8 mouse cellular contexts compared by ENCODE assay signal in the genomic region with DNA sequence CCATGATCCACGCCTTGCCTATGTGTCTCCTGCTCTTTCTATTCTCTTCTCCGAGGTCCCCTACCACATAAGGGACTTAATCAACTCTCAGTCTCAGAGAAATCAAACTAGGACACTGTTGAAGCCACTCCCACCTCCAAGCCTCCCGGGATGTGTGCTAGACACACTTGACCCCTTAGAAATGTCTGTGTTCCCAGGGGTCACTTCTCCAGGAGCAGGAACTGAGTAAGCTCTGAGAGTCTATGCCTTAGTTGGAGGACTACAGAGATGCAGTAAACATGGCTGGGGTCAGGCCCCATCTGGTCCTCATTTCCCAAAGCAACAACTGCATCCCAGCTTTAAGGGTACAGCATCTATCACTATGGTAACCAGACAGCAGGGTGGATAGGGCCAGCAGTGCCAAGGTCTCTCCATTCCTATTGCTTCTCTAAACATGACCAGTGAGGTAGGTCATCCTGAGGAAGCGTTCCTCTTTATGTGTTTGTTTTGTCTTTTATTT. TPM values are rescaled to one million over a fixed set of nuclear protein-coding genes. Genes with fewer than 3 reads are reported as not detected.
DNase-seq lines count a peak whose midpoint lies in the region; ATAC-seq and TF ChIP-seq lines count a peak whose summit lies in the region.
"Had no signal": no experiment of that assay in that cellular context is flagged by ENCODE, and none has a peak within 500 bp of the region (broad histone marks: within the 10 kb centered on the region; RNA-seq: fewer than 3 reads in every experiment).

No protein-coding gene starts in this region.

- H3K36me3 ChIP-seq in heart, adult 2 months (ENCODE audit: control insufficient read depth, insufficient read depth, low read length): no peaks in the 10 kb centered on the region
- H3K36me3 ChIP-seq in kidney, postnatal 0 days (ENCODE audit: insufficient read depth, low read length): no peaks in the 10 kb centered on the region
- H3K36me3 ChIP-seq in forebrain, embryonic 14.5 days (ENCODE audit: control insufficient read depth, insufficient read depth, low read length): no peaks in the 10 kb centered on the region
- no peaks in the 10 kb centered on the region for H3K36me3 ChIP-seq in limb, embryonic 15.5 days

- H3K27ac ChIP-seq in heart, adult 2 months: peak overlapping the region; percentile 0; the same call in 1 of the 2 replicates
- H3K27ac ChIP-seq in kidney, postnatal 0 days: no peak overlapping the region
- H3K27ac ChIP-seq in forebrain, embryonic 14.5 days (ENCODE audit: low read depth, low read length): peak overlapping the region; percentile 40; the same call in 1 of the 2 replicates
- H3K27ac ChIP-seq in limb, embryonic 15.5 days: 0 out of 2 replicates have a peak overlapping the region, but pooled peaks have one; percentile 27

- H3K27me3 ChIP-seq in heart, adult 2 months (ENCODE audit: control insufficient read depth, insufficient read depth, low read length): no peaks in the 10 kb centered on the region
- no peaks in the 10 kb centered on the region for H3K27me3 ChIP-seq in kidney, postnatal 0 days (ENCODE audit: insufficient read depth, low read length)
- 0 out of 2 replicates have a peak, but pooled peaks cover 4% of the 10 kb centered on the region for H3K27me3 ChIP-seq in forebrain, embryonic 14.5 days (replicated peaks; ENCODE audit: control insufficient read depth, insufficient read depth, low read length)
- 0 out of 2 replicates have a peak, but pooled peaks cover 7% of the 10 kb centered on the region for H3K27me3 ChIP-seq in limb, embryonic 15.5 days

- 0 out of 2 replicates have a peak, but pooled peaks have one; percentile 34 for ATAC-seq in kidney, postnatal 0 days (replicated peaks; ENCODE audit: low FRiP score, low read depth)
- no peak for ATAC-seq in forebrain, embryonic 14.5 days
- no peak for ATAC-seq in limb, embryonic 15.5 days (ENCODE audit: insufficient number of reproducible peaks, low FRiP score, low TSS enrichment, low read depth)
- no peak for ATAC-seq in megakaryocyte, adult 5-6 weeks (ENCODE audit: poor library complexity, severe bottlenecking)
- ATAC-seq: activated CD4-positive, CD25-positive, alpha-beta regulatory T cell, adult 4 months had no signal

- no peaks in the 10 kb centered on the region for H3K9me3 ChIP-seq in kidney, postnatal 0 days (replicated peaks; ENCODE audit: low read length)
- H3K9me3 ChIP-seq in forebrain, embryonic 14.5 days (replicated peaks; ENCODE audit: control insufficient read depth, low read length): no peaks in the 10 kb centered on the region
- no peaks in the 10 kb centered on the region for H3K9me3 ChIP-seq in limb, embryonic 15.5 days

- H3K4me1 ChIP-seq in heart, adult 2 months (ENCODE audit: control insufficient read depth, insufficient read depth, low read length): peaks cover 9% of the 10 kb centered on the region
- H3K4me1 ChIP-seq in kidney, postnatal 0 days (replicated peaks; ENCODE audit: insufficient read depth, low read length): 0 out of 2 replicates have a peak, but pooled peaks cover 4% of the 10 kb centered on the region
- H3K4me1 ChIP-seq in forebrain, embryonic 14.5 days (ENCODE audit: control insufficient read depth, insufficient read depth, low read length): peaks cover 16% of the 10 kb centered on the region
- peaks cover 14% of the 10 kb centered on the region for H3K4me1 ChIP-seq in limb, embryonic 15.5 days

- WGBS in heart, adult 2 months: 35% methylated on average over 4 of the region's 4 CpGs
- WGBS in kidney, postnatal 0 days: 40% methylated on average over 4 of the region's 4 CpGs
- 56% methylated on average over 4 of the region's 4 CpGs for WGBS in forebrain, embryonic 14.5 days
- 52% methylated on average over 4 of the region's 4 CpGs for WGBS in limb, embryonic 15.5 days

- no peaks in the 10 kb centered on the region for H3K79me2 ChIP-seq in heart, adult 2 months (replicated peaks; ENCODE audit: control insufficient read depth, insufficient read depth, low read length)

- no peak for DNase-seq in heart, adult 2 months
- DNase-seq in heart, adult 8-10 months (ENCODE audit: low spot score): no peak
- DNase-seq in kidney, postnatal 0 days (ENCODE audit: low spot score): no peak
- DNase-seq in kidney, adult 11 months: no peak
- no peak for DNase-seq in forebrain, embryonic 14.5 days (ENCODE audit: low spot score)

- TF ChIP-seq EP300 in heart, adult 2 months (IDR thresholded peaks at IDR 0.05; ENCODE audit: insufficient read depth, low read depth, low read length): no peak

- no peak overlapping the region for H3K4me2 ChIP-seq in kidney, postnatal 0 days (ENCODE audit: low read length)
- H3K4me2 ChIP-seq in forebrain, embryonic 14.5 days (ENCODE audit: low read length): no peak overlapping the region
- no peak overlapping the region for H3K4me2 ChIP-seq in limb, embryonic 15.5 days

- TF ChIP-seq POLR2A in heart, adult 2 months (IDR thresholded peaks at IDR 0.05; ENCODE audit: insufficient read depth, low read depth, low read length): no peak

- H3K4me3 ChIP-seq in heart, adult 2 months: no peak overlapping the region
- no peak overlapping the region for H3K4me3 ChIP-seq in kidney, postnatal 0 days (replicated peaks; ENCODE audit: low read depth, low read length)
- H3K4me3 ChIP-seq in forebrain, embryonic 14.5 days (ENCODE audit: low read depth, low read length): no peak overlapping the region
- H3K4me3 ChIP-seq in limb, embryonic 15.5 days: no peak overlapping the region

- H3K9ac ChIP-seq in heart, adult 2 months (ENCODE audit: low read depth, low read length): no peak overlapping the region
- no peak overlapping the region for H3K9ac ChIP-seq in kidney, postnatal 0 days (ENCODE audit: low read depth, low read length)
- H3K9ac ChIP-seq in forebrain, embryonic 14.5 days (ENCODE audit: low read length): no peak overlapping the region
- no peak overlapping the region for H3K9ac ChIP-seq in limb, embryonic 15.5 days

- intact Hi-C loops in heart, adult 2 months (cut with DNase I): no loop called here

- no peak for TF ChIP-seq CTCF in heart, adult 2 months (IDR thresholded peaks at IDR 0.05)
- no peak for TF ChIP-seq CTCF in kidney, postnatal 0 days (IDR thresholded peaks at IDR 0.05; ENCODE audit: low read depth)

RNA-seq across cellular contexts. Expression of gene Sbk1, which starts 6.0 kb away (rescaled TPM):
- total RNA-seq in heart, adult 2 months (2021): 10 to 100 TPM; 61.9 to 87.4 TPM
- polyA plus RNA-seq in heart, adult 2 months (2012; rRNA removed): 44.5 and 55.4 TPM in 2 replicates
- 10 to 100 TPM; 73.6 to 99.4 (median 84.5) TPM for total RNA-seq in heart, adult 8-10 months (2022)
- polyA plus RNA-seq in kidney, postnatal 0 days (2015; fragmentation: Nextera tagmentation; extraction: Ambion mirVana): 17.7 and 19.7 TPM in 2 replicates
- 289 and 315 TPM in 2 replicates for polyA plus RNA-seq in forebrain, embryonic 14.5 days (2014; fragmentation: Nextera tagmentation; extraction: Ambion mirVana)
- 23.0 and 29.0 TPM in 2 replicates for polyA plus RNA-seq in limb, embryonic 15.5 days (2015; fragmentation: Nextera tagmentation; extraction: Ambion mirVana)
- total RNA-seq in megakaryocyte, adult 5-6 weeks (2015): 4.7 and 5.2 TPM in 2 replicates
- total RNA-seq in megakaryocyte, adult 5-6 weeks (2017): 5.1 and 5.6 TPM in 2 replicates
